Mouse (Mus musculus): Measurements from ENCODE around the gene Pla2g16. TPM values are rescaled to one million over a fixed set of nuclear protein-coding genes. Genes with fewer than 3 reads are reported as not detected.

Pla2g16 gene
- polyA plus RNA-seq, 1 experiment from 2014 or later, result 17.1 TPM

GRCm38 (mm10) chr19:7601551-7601950, 44.3 kb downstream of the Pla2g16 start:
- 66% methylated on average over 4 of the region's 4 CpGs for WGBS
- H3K4me3 ChIP-seq (ENCODE audit: low read length), result no peak overlapping the region
- no peaks in the 10 kb centered on the region for H3K9me3 ChIP-seq (ENCODE audit: control insufficient read depth, low read length)
- no peaks in the 10 kb centered on the region for H3K36me3 ChIP-seq (ENCODE audit: control insufficient read depth, insufficient read depth, low read length)
- H3K4me2 ChIP-seq (ENCODE audit: low read depth, low read length), result no peak overlapping the region
- H3K27me3 ChIP-seq (ENCODE audit: control insufficient read depth, insufficient read depth, low read depth, low read length), result no peaks in the 10 kb centered on the region
- H3K9ac ChIP-seq (ENCODE audit: low read length), result no peak overlapping the region
- ATAC-seq (ENCODE audit: low read depth), result no peak
- no peak overlapping the region for H3K27ac ChIP-seq (ENCODE audit: low read length)
- peaks cover 5% of the 10 kb centered on the region for H3K4me1 ChIP-seq (replicated peaks; ENCODE audit: control insufficient read depth, insufficient read depth, low read length)

GRCm38 (mm10) chr19:7604107-7604506, 46.8 kb downstream of the Pla2g16 start:
- H3K27ac ChIP-seq (ENCODE audit: low read length), result no peak overlapping the region
- no peaks in the 10 kb centered on the region for H3K27me3 ChIP-seq (ENCODE audit: control insufficient read depth, insufficient read depth, low read depth, low read length)
- no peak for ATAC-seq (ENCODE audit: low read depth)
- WGBS, result 86% methylated on average over 10 of the region's 10 CpGs
- no peak overlapping the region for H3K4me2 ChIP-seq (ENCODE audit: low read depth, low read length)
- no peaks in the 10 kb centered on the region for H3K36me3 ChIP-seq (ENCODE audit: control insufficient read depth, insufficient read depth, low read length)
- H3K9ac ChIP-seq (ENCODE audit: low read length), result no peak overlapping the region
- no peaks in the 10 kb centered on the region for H3K9me3 ChIP-seq (ENCODE audit: control insufficient read depth, low read length)
- peaks cover 25% of the 10 kb centered on the region for H3K4me1 ChIP-seq (replicated peaks; ENCODE audit: control insufficient read depth, insufficient read depth, low read length)
- no peak overlapping the region for H3K4me3 ChIP-seq (ENCODE audit: low read length)

- no peak overlapping the region for H3K9ac ChIP-seq (ENCODE audit: low read length)
- peaks cover 25% of the 10 kb centered on the region for H3K4me1 ChIP-seq (replicated peaks; ENCODE audit: control insufficient read depth, insufficient read depth, low read length)
- no peak overlapping the region for H3K4me3 ChIP-seq (ENCODE audit: low read length)
- H3K27me3 ChIP-seq (ENCODE audit: control insufficient read depth, insufficient read depth, low read depth, low read length), result no peaks in the 10 kb centered on the region
- no peaks in the 10 kb centered on the region for H3K36me3 ChIP-seq (ENCODE audit: control insufficient read depth, insufficient read depth, low read length)
- H3K4me2 ChIP-seq (ENCODE audit: low read depth, low read length), result no peak overlapping the region
- H3K27ac ChIP-seq (ENCODE audit: low read length), result no peak overlapping the region
- no peaks in the 10 kb centered on the region for H3K9me3 ChIP-seq (ENCODE audit: control insufficient read depth, low read length)
- no peak for ATAC-seq (ENCODE audit: low read depth)
These were observed 47.8 kb downstream of the Pla2g16 start for GRCm38 (mm10) chr19:7605013-7605412.

- 5% methylated on average over 15 of the region's 15 CpGs for WGBS
These were observed 48.9 kb downstream of the Pla2g16 start for GRCm38 (mm10) chr19:7605930-7606783.

GRCm38 (mm10) chr19:7606801-7607689, 49.8 kb downstream of the Pla2g16 start, which contains the start of gene Lgals12:
Gene Lgals12 (minus strand): TSS chr19:7607193.
- Histone ChIP-seq H3K4me3 (ENCODE audit: low read length) (peak within 1 kb of the TSS; percentile 34), H3K27me3 (ENCODE audit: control insufficient read depth, insufficient read depth, low read depth, low read length) (no peaks in the 10 kb centered on the region), H3K9me3 (ENCODE audit: control insufficient read depth, low read length) (no peaks in the 10 kb centered on the region), H3K36me3 (ENCODE audit: control insufficient read depth, insufficient read depth, low read length) (no peaks in the 10 kb centered on the region), H3K27ac (ENCODE audit: low read length) (peak within 1 kb of the TSS; percentile 93), H3K4me2 (ENCODE audit: low read depth, low read length) (peak within 1 kb of the TSS; percentile 63), H3K4me1 (replicated peaks; ENCODE audit: control insufficient read depth, insufficient read depth, low read length) (peaks cover 27% of the 10 kb centered on the region), H3K9ac (ENCODE audit: low read length) (peak within 1 kb of the TSS; percentile 45)
- 6% methylated on average over 15 of the region's 15 CpGs for WGBS
- peak; percentile 48 for ATAC-seq (ENCODE audit: low read depth)

More at GRCm38 (mm10) chr19:7605930-7606783, 48.9 kb downstream of the Pla2g16 start:
- peak overlapping the region; percentile 63 for H3K4me2 ChIP-seq (ENCODE audit: low read depth, low read length)
- ATAC-seq (ENCODE audit: low read depth), result peak; percentile 78
- H3K36me3 ChIP-seq (ENCODE audit: control insufficient read depth, insufficient read depth, low read length), result no peaks in the 10 kb centered on the region
- peak overlapping the region; percentile 45 for H3K9ac ChIP-seq (ENCODE audit: low read length)
- H3K27me3 ChIP-seq (ENCODE audit: control insufficient read depth, insufficient read depth, low read depth, low read length), result no peaks in the 10 kb centered on the region
- H3K9me3 ChIP-seq (ENCODE audit: control insufficient read depth, low read length), result no peaks in the 10 kb centered on the region
- peak overlapping the region; percentile 93 for H3K27ac ChIP-seq (ENCODE audit: low read length)
- H3K4me3 ChIP-seq (ENCODE audit: low read length), result peak overlapping the region; percentile 34
- peaks cover 25% of the 10 kb centered on the region for H3K4me1 ChIP-seq (replicated peaks; ENCODE audit: control insufficient read depth, insufficient read depth, low read length)

- ATAC-seq (ENCODE audit: low read depth), result peak; percentile 55
These were observed 50.5 kb downstream of the Pla2g16 start for GRCm38 (mm10) chr19:7607690-7608201.

GRCm38 (mm10) chr19:7611942-7612757, 54.9 kb downstream of the Pla2g16 start, which contains the start of gene Hrasls5:
Gene Hrasls5 (plus strand): TSS chr19:7612541.
- peak within 1 kb of the TSS; percentile 54 for H3K4me3 ChIP-seq (ENCODE audit: low read length)
- no peaks in the 10 kb centered on the region for H3K9me3 ChIP-seq (ENCODE audit: control insufficient read depth, low read length)
- H3K4me2 ChIP-seq (ENCODE audit: low read depth, low read length), result peak within 1 kb of the TSS; percentile 83
- peaks cover 23% of the 10 kb centered on the region for H3K4me1 ChIP-seq (replicated peaks; ENCODE audit: control insufficient read depth, insufficient read depth, low read length)
- H3K9ac ChIP-seq (ENCODE audit: low read length), result peak within 1 kb of the TSS; percentile 65
- ATAC-seq (ENCODE audit: low read depth), result peak; percentile 42
- no peak within 1 kb of the TSS for H3K27ac ChIP-seq (ENCODE audit: low read length)
- no peaks in the 10 kb centered on the region for H3K27me3 ChIP-seq (ENCODE audit: control insufficient read depth, insufficient read depth, low read depth, low read length)
- 3% methylated on average over 54 of the region's 54 CpGs for WGBS
- no peaks in the 10 kb centered on the region for H3K36me3 ChIP-seq (ENCODE audit: control insufficient read depth, insufficient read depth, low read length)

More at GRCm38 (mm10) chr19:7607690-7608201, 50.5 kb downstream of the Pla2g16 start:
- 57% methylated on average over 7 of the region's 7 CpGs for WGBS
- H3K36me3 ChIP-seq (ENCODE audit: control insufficient read depth, insufficient read depth, low read length), result no peaks in the 10 kb centered on the region
- H3K4me2 ChIP-seq (ENCODE audit: low read depth, low read length), result 0 out of 2 replicates have a peak overlapping the region, but pooled peaks have one; percentile 9
- no peak overlapping the region for H3K9ac ChIP-seq (ENCODE audit: low read length)
- peaks cover 27% of the 10 kb centered on the region for H3K4me1 ChIP-seq (replicated peaks; ENCODE audit: control insufficient read depth, insufficient read depth, low read length)
- no peak overlapping the region for H3K4me3 ChIP-seq (ENCODE audit: low read length)
- no peaks in the 10 kb centered on the region for H3K9me3 ChIP-seq (ENCODE audit: control insufficient read depth, low read length)
- H3K27me3 ChIP-seq (ENCODE audit: control insufficient read depth, insufficient read depth, low read depth, low read length), result no peaks in the 10 kb centered on the region
- peak overlapping the region; percentile 93 for H3K27ac ChIP-seq (ENCODE audit: low read length)

- no peaks in the 10 kb centered on the region for H3K36me3 ChIP-seq (ENCODE audit: control insufficient read depth, insufficient read depth, low read length)
- no peak overlapping the region for H3K4me2 ChIP-seq (ENCODE audit: low read depth, low read length)
- H3K27me3 ChIP-seq (ENCODE audit: control insufficient read depth, insufficient read depth, low read depth, low read length), result no peaks in the 10 kb centered on the region
- no peak overlapping the region for H3K27ac ChIP-seq (ENCODE audit: low read length)
- ATAC-seq (ENCODE audit: low read depth), result no peak
- H3K9me3 ChIP-seq (ENCODE audit: control insufficient read depth, low read length), result no peaks in the 10 kb centered on the region
- H3K4me1 ChIP-seq (replicated peaks; ENCODE audit: control insufficient read depth, insufficient read depth, low read length), result peaks cover 13% of the 10 kb centered on the region
- H3K9ac ChIP-seq (ENCODE audit: low read length), result no peak overlapping the region
- no peak overlapping the region for H3K4me3 ChIP-seq (ENCODE audit: low read length)
- 84% methylated on average over 7 of the region's 7 CpGs for WGBS
These were observed 55.9 kb downstream of the Pla2g16 start for GRCm38 (mm10) chr19:7613151-7613550.

Data from lung, embryonic 16.5 days (tissue).